ENCODE assay signal across 8 mouse cellular contexts in the genomic region with DNA sequence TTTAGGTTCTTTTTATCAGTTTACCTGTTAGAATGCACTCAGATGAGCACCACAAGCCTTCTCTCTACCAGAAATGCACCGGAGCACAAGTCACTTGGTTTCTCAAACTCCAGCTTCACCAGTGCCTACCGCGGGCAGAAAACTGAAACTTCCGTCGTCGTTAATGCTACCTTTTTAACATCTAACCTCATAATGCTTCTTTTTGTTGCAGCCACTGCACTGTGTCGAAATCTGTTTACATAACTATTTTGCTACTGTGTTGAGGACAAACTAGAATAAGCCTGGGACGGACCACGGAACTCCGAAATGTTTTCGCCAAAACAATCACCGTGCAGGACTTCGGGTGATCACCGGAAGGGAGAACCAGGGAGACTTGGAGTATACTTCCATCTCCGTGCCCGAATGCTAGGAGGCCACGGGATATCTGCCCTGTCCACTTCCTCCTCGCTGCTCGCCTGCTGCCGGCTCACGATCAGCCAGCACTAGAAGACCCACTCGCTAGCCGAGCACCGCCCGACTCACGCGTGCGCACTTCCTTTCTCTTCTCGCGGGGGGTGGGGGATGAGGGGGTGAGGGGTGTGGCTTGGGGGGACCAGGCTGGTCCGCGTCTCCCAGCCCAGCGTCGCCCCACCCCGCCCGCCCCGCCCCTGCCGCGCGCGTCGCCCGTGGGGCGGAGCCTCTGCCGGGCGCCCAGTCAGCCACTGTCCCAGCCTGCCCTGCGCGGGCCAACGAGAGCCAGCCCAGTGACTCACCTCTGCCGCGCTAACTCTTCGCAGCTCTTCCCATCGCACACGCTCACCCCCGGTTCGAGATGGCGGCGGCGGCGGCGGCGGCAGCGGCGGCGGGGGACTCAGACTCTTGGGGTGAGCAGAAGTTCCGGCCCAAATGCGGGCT. TPM values are rescaled to one million over a fixed set of nuclear protein-coding genes. Genes with fewer than 3 reads are reported as not detected.
DNase-seq lines count a peak whose midpoint lies in the region; ATAC-seq and TF ChIP-seq lines count a peak whose summit lies in the region.

A gene (plus strand): TSS at position 685 of the 894 bp plus-strand sequence.

- under 1% methylated on average over 55 of the region's 67 CpGs for WGBS in heart, embryonic 10.5 days
- under 1% methylated on average over 59 of the region's 67 CpGs for WGBS in kidney, embryonic 15.5 days

- H3K4me1 ChIP-seq in bone marrow macrophage, adult 2 months (ENCODE audit: control insufficient read depth, insufficient read depth, low read length) = peaks cover 8% of the 10 kb centered on the region; the same call in 1 of the 2 replicates
- no peaks in the 10 kb centered on the region for H3K4me1 ChIP-seq in embryonic fibroblast, embryonic 13.5 days (ENCODE audit: control insufficient read depth, insufficient read depth, low read length)
- H3K4me1 ChIP-seq in heart, embryonic 10.5 days = 0 out of 2 replicates have a peak, but pooled peaks cover 2% of the 10 kb centered on the region
- peaks cover 18% of the 10 kb centered on the region for H3K4me1 ChIP-seq in kidney, embryonic 15.5 days

- TF ChIP-seq POLR2A in bone marrow macrophage, adult 2 months (IDR thresholded peaks at IDR 0.05; ENCODE audit: borderline replicate concordance, low read depth, low read length) = peak; percentile 97
- peak; percentile 100 for TF ChIP-seq POLR2A in embryonic fibroblast, embryonic 13.5 days (IDR thresholded peaks at IDR 0.05; ENCODE audit: low read depth, low read length)

- no peaks in the 10 kb centered on the region for H3K9me3 ChIP-seq in heart, embryonic 10.5 days
- H3K9me3 ChIP-seq in kidney, embryonic 15.5 days (replicated peaks) = no peaks in the 10 kb centered on the region

- peak within 1 kb of the TSS; percentile 67 for H3K4me2 ChIP-seq in kidney, embryonic 15.5 days

- TF ChIP-seq CTCF in bone marrow macrophage, adult 2 months (IDR thresholded peaks at IDR 0.05; ENCODE audit: low read depth, low read length) = no peak
- no peak for TF ChIP-seq CTCF in embryonic fibroblast, embryonic 13.5 days (IDR thresholded peaks at IDR 0.05; ENCODE audit: borderline replicate concordance, insufficient read depth, low read length)

- DNase-seq in A20 (ENCODE audit: low read depth, low spot score) (peak; percentile 89), liver (peak; percentile 96)
- DNase-seq in heart, embryonic 10.5 days (ENCODE audit: low spot score) = peak; percentile 98
- peak; percentile 91 to 96 for DNase-seq in spleen, postnatal 4 days (ENCODE audit: low spot score in 2 of 2)

- peak within 1 kb of the TSS; percentile 96 for H3K27ac ChIP-seq in bone marrow macrophage, adult 2 months (ENCODE audit: insufficient read depth, low read depth, low read length)
- peak within 1 kb of the TSS; percentile 81 for H3K27ac ChIP-seq in embryonic fibroblast, embryonic 13.5 days (ENCODE audit: insufficient read depth, low read length)
- H3K27ac ChIP-seq in heart, embryonic 10.5 days = peak within 1 kb of the TSS; percentile 96
- H3K27ac ChIP-seq in kidney, embryonic 15.5 days = peak within 1 kb of the TSS; percentile 93

- peak; percentile 99 for ATAC-seq in kidney, embryonic 15.5 days (replicated peaks; ENCODE audit: low FRiP score)
- peak; percentile 90 for ATAC-seq in monocyte, adult 5-6 weeks (replicated peaks; ENCODE audit: insufficient number of reproducible peaks, low FRiP score, low TSS enrichment, poor library complexity, severe bottlenecking)

- H3K4me3 ChIP-seq in bone marrow macrophage, adult 2 months (ENCODE audit: insufficient read depth, low read length) = peak within 1 kb of the TSS; percentile 86
- H3K4me3 ChIP-seq in embryonic fibroblast, embryonic 13.5 days (ENCODE audit: insufficient read depth, low read length) = peak within 1 kb of the TSS; percentile 72
- H3K4me3 ChIP-seq in heart, embryonic 10.5 days = peak within 1 kb of the TSS; percentile 93
- H3K4me3 ChIP-seq in kidney, embryonic 15.5 days (replicated peaks) = peak within 1 kb of the TSS; percentile 93

- H3K27me3 ChIP-seq in heart, embryonic 10.5 days (ENCODE audit: insufficient read depth, poor library complexity, severe bottlenecking) = no peaks in the 10 kb centered on the region
- no peaks in the 10 kb centered on the region for H3K27me3 ChIP-seq in kidney, embryonic 15.5 days

- H3K9ac ChIP-seq in kidney, embryonic 15.5 days = peak within 1 kb of the TSS; percentile 92

- H3K36me3 ChIP-seq in heart, embryonic 10.5 days = peaks cover 16% of the 10 kb centered on the region
- peaks cover 18% of the 10 kb centered on the region for H3K36me3 ChIP-seq in kidney, embryonic 15.5 days

RNA-seq across cellular contexts. Expression of the gene that starts here (rescaled TPM):
- 3.9 and 5.4 TPM in 2 replicates for polyA plus RNA-seq in bone marrow macrophage, adult 2 months (2012; ENCODE audit: insufficient read depth, insufficient read length, missing spikeins)
- polyA plus RNA-seq in embryonic fibroblast, embryonic 13.5 days (2011; ENCODE audit: insufficient read length, low read depth, missing spikeins) = 10.0 and 12.2 TPM in 2 replicates
- polyA plus RNA-seq in heart, embryonic 10.5 days (2016; fragmentation: Nextera tagmentation; extraction: Ambion mirVana) = 13.2 and 16.2 TPM in 2 replicates
- 12.1 and 12.5 TPM in 2 replicates for polyA plus RNA-seq in kidney, embryonic 15.5 days (2015; fragmentation: Nextera tagmentation; extraction: Ambion mirVana)
- total RNA-seq in monocyte, adult 5-6 weeks (2017) = 29.4 to 41.8 TPM (median 34.8 TPM) in 3 replicates

Comparison
In these comparisons a context has a peak if more than half of its experiments do, and no peak if none do; other contexts are left out.
1. Peak in every context shown above with its lines: DNase-seq, ATAC-seq, H3K4me3 ChIP-seq and H3K27ac ChIP-seq.